Mouse (Mus musculus) megakaryocyte, embryonic 14.5 days (primary cell): ENCODE data around the gene Slain1.

ENCODE experiments used
- FLI1 ChIP-seq: IDR thresholded peaks from 2 replicates; pipeline ENCODE4 v1.6.1; 2012; ENCODE audit warnings: low read length, inconsistent platforms, mixed read lengths
- GATA1 ChIP-seq: IDR thresholded peaks from 3 replicates; pipeline ENCODE4 v1.6.1; 2012; ENCODE audit warnings: mixed read lengths, low read length, inconsistent platforms, borderline replicate concordance

DNA sequence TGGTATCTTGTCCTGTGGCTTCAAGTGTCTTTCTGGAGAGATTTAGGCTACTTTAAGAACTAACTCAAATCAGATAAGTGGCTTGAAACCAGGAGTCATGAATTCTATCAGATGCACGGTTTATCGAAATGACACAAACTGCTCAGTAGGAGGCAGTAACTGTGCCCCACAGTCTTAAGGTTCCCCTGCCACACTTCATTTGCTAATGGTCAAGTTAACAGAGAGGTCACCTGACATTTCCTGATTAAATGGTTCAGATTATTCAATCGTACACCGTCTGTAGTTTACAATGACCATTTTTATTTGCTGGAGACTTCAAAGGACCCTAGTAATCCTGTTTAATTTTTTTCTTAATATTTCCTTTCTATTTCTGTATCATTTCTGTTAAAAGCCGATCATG lies 68.4 kb downstream of the Slain1 start:
- TF ChIP-seq GATA1: no peak
- no peak for TF ChIP-seq FLI1
